Mouse (Mus musculus): ENCODE results near the gene Zkscan7. TPM values are rescaled to one million over a fixed set of nuclear protein-coding genes. Genes with fewer than 3 reads are reported as not detected.

Zkscan7 gene
- total RNA-seq, 2 experiments from 2014 or later, result 5.4 to 9.8 TPM

DNA sequence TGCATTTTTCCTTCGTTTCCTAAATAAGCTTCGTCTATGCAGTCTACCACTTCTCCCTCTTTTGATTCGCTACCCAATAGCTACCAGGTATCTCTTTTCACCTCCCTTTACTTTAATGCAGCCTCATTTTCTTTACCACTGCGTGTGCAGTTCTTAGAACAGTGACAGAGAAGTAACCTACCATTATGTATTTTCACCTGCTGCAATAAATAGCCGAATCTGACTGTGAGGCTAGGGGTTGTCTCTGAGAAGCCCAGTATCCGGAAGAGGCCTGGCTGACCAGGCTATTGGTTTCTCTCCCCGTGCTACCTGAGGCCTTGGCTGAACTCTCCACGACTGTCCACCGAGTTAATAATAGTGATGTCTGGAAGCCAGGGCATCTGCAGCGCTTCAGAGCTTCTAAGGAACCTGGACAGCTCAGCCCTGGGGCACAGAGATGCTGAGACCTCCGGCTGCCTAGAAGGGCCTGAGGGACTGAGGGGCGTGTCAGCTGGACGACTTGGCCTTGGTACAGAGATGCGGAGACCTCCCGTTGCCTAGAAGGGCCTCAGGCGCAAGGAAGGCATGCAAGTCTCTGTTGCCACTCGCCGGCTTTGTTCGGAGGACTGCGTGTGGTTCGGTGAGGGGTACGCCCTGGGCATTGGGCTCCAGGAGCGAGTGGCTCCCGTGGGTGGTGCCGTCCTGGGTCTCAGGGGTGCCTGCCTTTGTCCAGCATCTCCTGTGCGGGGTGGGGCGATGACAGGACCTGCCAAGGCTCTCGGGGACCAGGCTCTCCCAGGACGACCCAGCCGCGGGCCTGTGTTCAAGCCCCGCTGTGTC is 17.4 kb downstream of the Zkscan7 start:
- peak; percentile 40 to 68 for DNase-seq

DNA sequence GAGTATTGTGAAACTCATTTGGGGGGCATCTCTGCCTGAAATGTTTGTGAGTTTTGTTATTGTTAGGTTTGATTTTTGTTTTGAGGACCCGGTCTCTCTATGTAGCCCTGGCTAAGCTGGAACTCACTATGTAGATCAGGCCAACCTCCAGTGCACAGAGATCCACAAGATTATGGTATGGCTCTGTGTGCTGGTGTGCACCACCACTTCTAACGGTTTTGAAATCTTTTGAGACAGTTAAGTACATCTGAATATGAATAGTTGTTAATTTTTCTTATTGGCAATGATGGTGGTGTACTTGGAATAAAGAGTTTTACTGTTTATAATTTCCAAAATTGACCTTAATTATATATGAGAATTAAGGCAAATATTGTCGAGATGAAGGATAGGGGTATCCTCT is 37.0 kb downstream of the Zkscan7 start:
- no peak for DNase-seq

DNA sequence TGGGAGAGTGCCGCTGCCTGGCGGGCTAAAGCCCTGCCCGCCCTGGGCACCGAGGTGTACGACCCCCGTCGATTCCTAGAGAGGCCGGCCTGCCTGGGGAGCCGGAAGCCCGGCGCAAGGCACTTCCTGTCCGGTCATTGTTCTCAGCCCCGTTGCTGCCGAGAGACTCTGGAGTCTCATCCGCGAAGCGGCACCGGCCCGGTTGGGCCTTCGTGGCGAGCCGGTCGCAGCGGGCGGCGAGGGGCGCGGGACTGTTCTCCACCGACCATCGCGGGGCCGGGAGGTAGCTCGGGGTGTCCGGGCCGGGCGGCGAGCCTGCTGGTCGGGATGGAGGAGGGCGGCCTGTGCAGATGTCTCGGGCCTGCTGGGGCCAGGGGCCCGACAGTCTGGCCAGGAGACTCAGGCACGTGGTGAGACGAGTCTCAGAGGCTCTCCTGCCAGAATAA is 37.5 kb downstream of the Zkscan7 start, which contains the start of gene Zfp105:
Zfp105 (plus strand) TSS at position 137 of the 446 bp plus-strand sequence.
- peak; percentile 63 to 74 for DNase-seq

DNA sequence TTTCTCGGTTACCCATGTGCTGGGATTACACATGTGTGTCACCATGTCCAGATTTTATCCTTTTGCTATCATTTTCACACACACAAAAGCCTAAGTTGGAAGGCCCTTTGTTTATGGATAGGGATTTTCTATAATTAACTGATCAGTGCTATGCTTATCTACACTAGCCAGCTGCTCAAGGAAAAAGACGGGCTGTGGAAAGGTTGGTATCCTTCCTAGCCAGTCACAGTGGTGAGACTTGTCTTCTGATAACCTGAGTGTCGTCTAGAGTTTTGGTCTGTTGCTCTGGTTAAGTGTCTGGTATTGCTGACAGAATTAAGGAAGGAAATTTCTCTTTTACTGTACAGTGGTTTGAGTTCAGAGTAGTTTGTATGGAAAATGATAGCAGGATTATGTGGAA is 43.4 kb downstream of the Zkscan7 start:
- no peak for DNase-seq

Other genes with a start within 250 kb of the Zkscan7 start
- gene Topaz1, start 138.3 kb upstream of the Zkscan7 start, total RNA-seq (2021), result not detected
- gene Tcaim, start 80.1 kb upstream of the Zkscan7 start, total RNA-seq (2021), result 10 to 100 TPM; 18.8 to 24.7 TPM
- not detected for gene Gm35549, start 41.6 kb upstream of the Zkscan7 start, total RNA-seq (2021)
- gene Zfp445, start 19.7 kb upstream of the Zkscan7 start, total RNA-seq (2021), result 100 to 1,000 TPM in 1 of 2 experiments, 10 to 100 TPM in 1; 93.8 to 116 TPM
- gene Zfp105, start 37.4 kb downstream of the Zkscan7 start, total RNA-seq (2021), result 1 to 10 TPM; 4.5 to 5.4 TPM
- 10 to 100 TPM; 19.3 to 24.7 TPM for gene 1110059G10Rik, start 65.3 kb downstream of the Zkscan7 start, total RNA-seq (2021)
- 1 to 10 TPM; 1.9 to 2.0 TPM for gene Kif15, start 65.4 kb downstream of the Zkscan7 start, total RNA-seq (2021)
- gene Tmem42, start 135.6 kb downstream of the Zkscan7 start, total RNA-seq (2021), result 10 to 100 TPM; 19.7 to 23.2 TPM
- gene Tgm4, start 149.0 kb downstream of the Zkscan7 start, total RNA-seq (2021), result 1 to 10 TPM in 1 of 2 experiments, under 1 TPM in 1; 0.79 to 1.1 TPM
- gene Zdhhc3, start 227.5 kb downstream of the Zkscan7 start, total RNA-seq (2021), result 10 to 100 TPM; 64.2 to 80.4 TPM
- gene Exosc7, start 227.5 kb downstream of the Zkscan7 start, total RNA-seq (2021), result 10 to 100 TPM; 33.2 to 41.3 TPM